Mouse (Mus musculus): ENCODE measurements around the gene Mpv17l2. TPM values are rescaled to one million over a fixed set of nuclear protein-coding genes. Genes with fewer than 3 reads are reported as not detected.

The Mpv17l2 gene
- total and polyA plus RNA-seq, 3 experiments: 13.5 to 89.1 (median 63.1) TPM

DNA sequence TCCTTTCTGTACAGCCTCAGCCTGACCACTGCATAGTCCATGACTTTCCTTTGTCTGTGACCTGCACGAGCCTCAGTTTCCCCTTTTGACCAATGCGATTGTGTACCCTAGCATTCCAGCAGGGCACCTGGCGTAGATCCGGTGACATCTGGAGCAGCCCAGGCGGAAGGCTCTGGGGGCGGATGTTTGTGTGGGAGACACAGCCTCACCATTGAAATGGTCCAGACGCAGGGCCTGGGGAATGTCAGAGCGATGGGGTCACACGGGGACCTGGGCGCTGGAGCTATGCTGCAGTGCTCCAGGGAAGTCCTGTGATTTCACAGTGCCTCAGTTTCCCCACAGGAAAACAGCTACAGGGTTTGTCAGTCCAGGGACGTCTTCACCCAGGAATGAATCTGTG is 18.6 kb downstream of the Mpv17l2 start:
- Histone ChIP-seq H3K4me3 (ENCODE audit: low read depth, low read length) (no peak overlapping the region), H3K36me3 (replicated peaks) (no peaks in the 10 kb centered on the region), H3K9me3 (replicated peaks) (no peaks in the 10 kb centered on the region), H3K27me3 (ENCODE audit: insufficient read depth, low read length) (peaks cover 66% of the 10 kb centered on the region), H3K4me1 (ENCODE audit: insufficient read depth, low read depth, low read length) (peaks cover 4% of the 10 kb centered on the region; the same call in 1 of the 2 replicates)
- no peak for ATAC-seq (ENCODE audit: extremely low read depth, insufficient number of reproducible peaks, low FRiP score, poor library complexity, severe bottlenecking)
- TF ChIP-seq GATA2 (IDR thresholded peaks at IDR 0.05; ENCODE audit: borderline replicate concordance, low read depth, low read length): no peak
- TF ChIP-seq POLR2AphosphoS5 (IDR thresholded peaks at IDR 0.05; ENCODE audit: insufficient replicate concordance, low read depth, low read length): no peak
- TF ChIP-seq TAL1 (conservative IDR thresholded peaks at IDR 0.05; ENCODE audit: low read depth, low read length): no peak
- TF ChIP-seq CTCF (IDR thresholded peaks at IDR 0.05; ENCODE audit: low read depth, low read length): no peak
- no peak for TF ChIP-seq GATA1 (IDR thresholded peaks at IDR 0.05; ENCODE audit: borderline replicate concordance, low read length)
- no peak for DNase-seq (ENCODE audit: low spot score)

DNA sequence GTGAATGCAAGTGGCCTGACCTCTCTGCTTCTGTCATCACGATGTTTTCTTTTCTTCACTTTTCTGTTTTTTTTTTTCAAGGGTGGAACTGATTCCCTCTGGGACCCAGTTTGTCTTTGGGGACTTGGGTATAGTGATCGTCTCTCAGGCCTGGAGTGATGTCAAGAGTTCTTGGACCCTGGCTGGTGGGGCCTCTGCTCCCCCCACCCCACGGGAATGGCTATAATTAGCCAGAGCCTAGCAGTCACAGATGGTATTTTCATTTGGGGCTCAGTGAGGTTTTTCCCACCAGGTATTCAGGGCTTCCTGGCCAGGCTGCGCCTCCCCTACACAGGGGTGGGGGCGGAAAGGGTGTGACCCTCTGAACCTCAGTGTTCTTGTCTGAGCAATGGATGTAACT is 19.1 kb downstream of the Mpv17l2 start:
- H3K27me3 ChIP-seq (ENCODE audit: insufficient read depth, low read length): peaks cover 63% of the 10 kb centered on the region
- TF ChIP-seq GATA2 (IDR thresholded peaks at IDR 0.05; ENCODE audit: borderline replicate concordance, low read depth, low read length) (no peak), TAL1 (conservative IDR thresholded peaks at IDR 0.05; ENCODE audit: low read depth, low read length) (no peak), CTCF (IDR thresholded peaks at IDR 0.05; ENCODE audit: low read depth, low read length) (no peak), POLR2AphosphoS5 (IDR thresholded peaks at IDR 0.05; ENCODE audit: insufficient replicate concordance, low read depth, low read length) (no peak), GATA1 (IDR thresholded peaks at IDR 0.05; ENCODE audit: borderline replicate concordance, low read length) (no peak)
- DNase-seq (ENCODE audit: low spot score) (no peak), ATAC-seq (ENCODE audit: extremely low read depth, insufficient number of reproducible peaks, low FRiP score, poor library complexity, severe bottlenecking) (no peak)
- H3K4me1 ChIP-seq (ENCODE audit: insufficient read depth, low read depth, low read length): peaks cover 4% of the 10 kb centered on the region; the same call in 1 of the 2 replicates
- H3K36me3 ChIP-seq (replicated peaks): no peaks in the 10 kb centered on the region
- H3K9me3 ChIP-seq (replicated peaks): no peaks in the 10 kb centered on the region
- H3K4me3 ChIP-seq (ENCODE audit: low read depth, low read length): no peak overlapping the region

DNA sequence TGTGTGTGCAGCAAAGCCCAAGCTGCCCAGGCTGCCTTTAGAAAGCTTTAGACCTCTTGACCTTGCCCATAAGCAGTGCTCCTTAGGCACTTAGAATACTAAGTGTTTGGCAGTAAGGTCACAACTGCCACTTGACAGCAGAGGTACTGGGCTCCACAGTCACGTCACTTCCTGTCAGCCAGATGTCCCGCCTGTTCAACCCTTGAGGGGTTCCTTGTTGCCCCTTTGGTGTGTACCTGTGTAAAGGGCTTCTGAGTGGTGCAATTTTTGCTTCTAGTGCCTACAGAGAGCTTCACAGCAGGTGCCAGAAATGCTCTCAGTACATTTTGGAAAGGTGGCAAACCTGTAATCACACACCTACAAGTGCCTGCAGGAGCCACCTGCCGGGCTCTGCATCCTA is 22.5 kb downstream of the Mpv17l2 start:
- no peaks in the 10 kb centered on the region for H3K36me3 ChIP-seq (replicated peaks)
- ATAC-seq (ENCODE audit: extremely low read depth, insufficient number of reproducible peaks, low FRiP score, poor library complexity, severe bottlenecking): no peak
- H3K4me1 ChIP-seq (ENCODE audit: insufficient read depth, low read depth, low read length): no peaks in the 10 kb centered on the region; the same call in 1 of the 2 replicates
- DNase-seq (ENCODE audit: low spot score): no peak
- TF ChIP-seq POLR2AphosphoS5 (IDR thresholded peaks at IDR 0.05; ENCODE audit: insufficient replicate concordance, low read depth, low read length): no peak
- no peak for TF ChIP-seq CTCF (IDR thresholded peaks at IDR 0.05; ENCODE audit: low read depth, low read length)
- no peak for TF ChIP-seq GATA2 (IDR thresholded peaks at IDR 0.05; ENCODE audit: borderline replicate concordance, low read depth, low read length)
- no peak for TF ChIP-seq TAL1 (conservative IDR thresholded peaks at IDR 0.05; ENCODE audit: low read depth, low read length)
- no peak for TF ChIP-seq GATA1 (IDR thresholded peaks at IDR 0.05; ENCODE audit: borderline replicate concordance, low read length)
- H3K9me3 ChIP-seq (replicated peaks): no peaks in the 10 kb centered on the region
- H3K27me3 ChIP-seq (ENCODE audit: insufficient read depth, low read length): peaks cover 42% of the 10 kb centered on the region
- no peak overlapping the region for H3K4me3 ChIP-seq (ENCODE audit: low read depth, low read length)

DNA sequence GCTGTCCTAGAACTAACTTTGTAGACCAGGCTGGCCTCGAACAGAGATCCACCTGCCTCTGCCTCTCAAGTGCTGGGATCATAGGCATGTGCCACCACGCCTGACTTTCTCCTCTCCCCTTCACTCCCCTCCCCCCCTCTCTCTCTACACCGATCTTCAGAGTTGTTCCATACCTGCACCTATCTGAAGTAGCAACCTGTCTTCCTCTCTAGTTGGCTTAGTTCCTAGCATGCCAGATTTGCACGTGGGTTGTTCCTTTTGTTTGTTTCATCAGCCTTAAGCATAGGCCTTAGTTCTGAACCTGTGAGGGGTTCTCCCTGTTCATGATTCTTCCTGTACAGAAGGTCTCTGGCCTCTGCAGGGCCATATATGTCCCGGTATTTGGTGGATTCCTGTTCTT is 23.0 kb downstream of the Mpv17l2 start:
- TF ChIP-seq POLR2AphosphoS5 (IDR thresholded peaks at IDR 0.05; ENCODE audit: insufficient replicate concordance, low read depth, low read length) (no peak), GATA1 (IDR thresholded peaks at IDR 0.05; ENCODE audit: borderline replicate concordance, low read length) (no peak), TAL1 (conservative IDR thresholded peaks at IDR 0.05; ENCODE audit: low read depth, low read length) (no peak)
- Histone ChIP-seq H3K4me1 (ENCODE audit: insufficient read depth, low read depth, low read length) (no peaks in the 10 kb centered on the region; the same call in 1 of the 2 replicates), H3K36me3 (replicated peaks) (no peaks in the 10 kb centered on the region), H3K27me3 (ENCODE audit: insufficient read depth, low read length) (peaks cover 42% of the 10 kb centered on the region), H3K9me3 (replicated peaks) (no peaks in the 10 kb centered on the region), H3K4me3 (ENCODE audit: low read depth, low read length) (no peak overlapping the region)
- ATAC-seq (ENCODE audit: extremely low read depth, insufficient number of reproducible peaks, low FRiP score, poor library complexity, severe bottlenecking): no peak
- no peak for DNase-seq (ENCODE audit: low spot score)

DNA sequence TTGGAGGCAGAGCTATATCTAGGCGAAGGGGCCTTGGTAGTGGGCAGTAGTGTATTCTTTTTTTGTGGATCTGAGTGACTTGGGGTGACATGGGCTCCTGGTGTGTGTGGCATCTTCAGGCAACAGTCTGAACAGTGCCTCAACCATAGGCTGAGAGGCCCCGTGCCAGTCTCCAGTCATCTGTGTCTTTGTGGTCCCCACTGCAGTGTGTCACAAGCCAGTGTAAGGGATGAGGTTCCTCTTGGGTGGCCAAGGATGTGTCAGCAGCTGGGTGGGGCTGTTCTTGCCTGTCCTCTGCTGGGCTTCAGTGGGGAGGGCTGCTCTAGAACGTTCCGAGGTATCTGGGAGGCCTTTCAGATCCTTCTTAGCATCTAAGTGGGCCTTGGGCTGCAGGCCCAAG is 29.8 kb downstream of the Mpv17l2 start:
- ATAC-seq (ENCODE audit: extremely low read depth, insufficient number of reproducible peaks, low FRiP score, poor library complexity, severe bottlenecking) (no peak), DNase-seq (ENCODE audit: low spot score) (no peak)
- Histone ChIP-seq H3K9me3 (replicated peaks) (no peaks in the 10 kb centered on the region), H3K36me3 (replicated peaks) (no peaks in the 10 kb centered on the region), H3K27me3 (ENCODE audit: insufficient read depth, low read length) (peaks cover 58% of the 10 kb centered on the region), H3K4me3 (ENCODE audit: low read depth, low read length) (no peak overlapping the region), H3K4me1 (ENCODE audit: insufficient read depth, low read depth, low read length) (peaks cover 14% of the 10 kb centered on the region)
- no peak for TF ChIP-seq GATA1 (IDR thresholded peaks at IDR 0.05; ENCODE audit: borderline replicate concordance, low read length)
- TF ChIP-seq TAL1 (conservative IDR thresholded peaks at IDR 0.05; ENCODE audit: low read depth, low read length): no peak
- TF ChIP-seq GATA2 (IDR thresholded peaks at IDR 0.05; ENCODE audit: borderline replicate concordance, low read depth, low read length): no peak

DNA sequence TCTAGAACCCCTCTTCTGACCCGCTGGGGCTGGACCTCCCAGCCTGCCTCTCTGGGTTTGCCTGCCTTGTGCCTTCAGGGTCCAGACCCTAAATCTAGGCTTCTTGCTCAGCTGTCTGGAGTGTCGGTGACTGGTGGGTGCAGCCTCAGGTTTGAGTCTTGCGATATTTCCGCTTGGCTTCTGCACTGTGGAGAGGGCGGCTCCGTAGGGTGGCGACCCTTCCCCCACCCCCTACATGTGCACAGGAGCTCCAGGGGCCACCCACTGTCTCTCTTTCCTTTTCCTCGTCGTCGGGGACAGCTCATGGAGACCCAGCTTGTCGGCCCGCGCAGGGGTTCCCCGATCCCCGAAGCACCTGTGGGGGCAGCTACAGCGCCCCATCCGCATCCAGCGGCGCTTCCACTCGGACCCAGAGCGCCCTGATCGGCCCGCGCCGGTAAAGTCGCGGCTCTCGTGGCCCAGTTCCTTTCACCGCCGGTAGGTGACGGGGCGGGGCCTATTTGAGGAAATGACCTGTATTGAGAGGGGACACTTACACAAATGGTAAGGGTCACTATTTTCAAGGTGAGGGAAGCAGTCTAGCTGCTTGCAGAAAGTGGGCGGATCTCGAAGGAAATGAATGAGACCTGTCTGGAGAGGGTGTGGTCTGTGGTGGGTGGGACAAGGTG is 30.8 kb downstream of the Mpv17l2 start:
- TF ChIP-seq POLR2AphosphoS5 (IDR thresholded peaks at IDR 0.05; ENCODE audit: insufficient replicate concordance, low read depth, low read length): no peak
- no peak for TF ChIP-seq TAL1 (conservative IDR thresholded peaks at IDR 0.05; ENCODE audit: low read depth, low read length)
- Histone ChIP-seq H3K36me3 (replicated peaks) (no peaks in the 10 kb centered on the region), H3K9me3 (replicated peaks) (no peaks in the 10 kb centered on the region), H3K27me3 (ENCODE audit: insufficient read depth, low read length) (peaks cover 59% of the 10 kb centered on the region), H3K4me3 (ENCODE audit: low read depth, low read length) (peak overlapping the region; percentile 55; the same call in 1 of the 2 replicates), H3K4me1 (ENCODE audit: insufficient read depth, low read depth, low read length) (peaks cover 14% of the 10 kb centered on the region)
- ATAC-seq (ENCODE audit: extremely low read depth, insufficient number of reproducible peaks, low FRiP score, poor library complexity, severe bottlenecking) (no peak), DNase-seq (ENCODE audit: low spot score) (no peak)

Measured in G1E (cell line).